Mouse (Mus musculus): ENCODE measurements at regions not wholly inside any gene's neighbourhood (a gene's known extent, or its start where the extent isn't known, plus 50 kb on each side); places are given as distances from the start of the nearest gene placed in this dataset.

DNA sequence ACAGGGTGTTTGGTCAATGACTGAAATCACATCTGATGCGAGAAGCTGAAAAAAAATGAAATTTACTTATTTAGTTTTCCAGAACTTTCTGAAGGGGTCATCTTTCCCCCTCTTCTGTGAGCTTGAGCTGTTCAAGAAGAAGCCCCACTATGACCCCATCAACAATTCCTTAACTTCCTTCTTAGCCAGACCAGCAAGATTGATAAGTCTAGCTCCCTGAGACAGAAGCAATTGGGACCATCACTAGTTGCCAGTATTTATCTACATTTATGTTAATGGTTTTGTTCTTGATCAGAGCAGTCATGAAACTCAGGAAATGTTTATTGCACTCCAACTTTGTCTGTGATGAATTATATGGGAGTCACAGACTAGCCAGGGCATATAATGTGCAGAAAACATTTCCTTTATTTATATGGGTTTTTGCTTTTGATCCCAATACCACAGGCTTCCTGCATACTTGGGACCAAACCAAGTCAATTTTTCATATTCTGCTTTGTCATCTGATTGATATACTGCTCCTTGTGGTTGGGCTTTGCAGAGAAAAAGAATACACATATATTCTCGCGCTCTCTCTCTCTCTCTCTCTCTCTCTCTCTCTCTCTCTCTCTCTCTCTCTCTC is 645.5 kb upstream of the Cdh11 start:
- no peak for DNase-seq (ENCODE audit: low spot score in 2 of 2)

DNA sequence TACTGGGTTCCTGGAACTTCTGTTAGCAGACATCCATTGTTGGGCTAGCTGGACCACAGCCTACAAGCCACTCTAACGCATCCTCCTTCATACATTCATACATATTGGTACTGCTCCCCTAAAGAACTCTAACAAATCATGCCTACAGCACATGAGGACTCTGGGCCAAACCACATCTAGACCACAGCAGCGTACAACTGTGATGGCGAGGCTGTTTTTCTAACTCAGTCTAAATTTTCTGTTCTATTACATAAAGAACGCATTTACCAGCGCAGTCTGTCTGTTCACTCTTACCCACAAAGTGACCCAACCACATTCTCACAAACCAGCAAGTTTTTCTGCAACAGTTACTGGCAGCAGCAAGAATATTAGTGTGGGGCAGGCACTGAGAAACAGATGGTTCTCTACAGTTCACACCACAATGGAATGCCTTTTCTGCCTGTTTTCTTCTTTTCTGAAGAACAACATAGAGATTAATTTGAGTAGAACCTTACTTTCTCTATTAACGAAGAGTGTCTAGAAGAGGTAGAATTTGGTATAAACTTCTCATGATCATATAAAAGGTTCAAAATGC is 648.2 kb upstream of the Cdh11 start:
- DNase-seq (ENCODE audit: low spot score in 2 of 2), result no peak

DNA sequence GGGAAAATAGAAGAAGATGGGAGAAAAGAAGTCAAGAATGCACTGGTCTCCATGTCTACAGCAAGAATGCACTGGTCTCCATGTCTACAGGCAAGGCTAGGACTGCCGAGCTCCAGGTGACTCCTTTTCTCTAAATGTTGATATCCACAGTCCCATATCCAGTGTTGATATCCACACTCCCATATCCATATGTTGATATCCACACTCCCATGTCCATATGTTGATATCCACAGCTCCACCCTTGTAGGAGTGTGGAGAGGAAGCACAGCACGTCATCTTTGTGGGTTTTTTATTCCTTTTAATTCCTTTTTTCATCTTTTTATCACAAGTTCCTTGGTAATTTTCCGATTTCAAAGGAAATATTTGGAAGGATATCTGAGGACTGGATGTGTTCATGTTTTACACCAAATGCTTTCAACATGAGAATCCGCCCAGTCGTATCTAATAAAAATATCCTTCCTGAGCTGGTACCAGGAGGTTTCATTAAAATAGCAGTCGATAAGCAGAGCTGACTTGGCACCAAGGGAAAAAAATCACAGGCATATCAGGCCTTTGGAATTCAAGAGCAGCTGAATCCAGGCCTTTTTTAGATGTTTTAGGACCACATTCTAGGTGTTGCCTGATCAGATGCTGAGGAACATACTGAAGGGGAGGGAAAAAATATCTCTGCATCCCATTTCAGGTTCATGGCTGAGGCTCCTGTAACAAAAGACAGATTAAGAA is 653.7 kb upstream of the Cdh11 start:
- no peak for DNase-seq (ENCODE audit: low spot score in 2 of 2)

DNA sequence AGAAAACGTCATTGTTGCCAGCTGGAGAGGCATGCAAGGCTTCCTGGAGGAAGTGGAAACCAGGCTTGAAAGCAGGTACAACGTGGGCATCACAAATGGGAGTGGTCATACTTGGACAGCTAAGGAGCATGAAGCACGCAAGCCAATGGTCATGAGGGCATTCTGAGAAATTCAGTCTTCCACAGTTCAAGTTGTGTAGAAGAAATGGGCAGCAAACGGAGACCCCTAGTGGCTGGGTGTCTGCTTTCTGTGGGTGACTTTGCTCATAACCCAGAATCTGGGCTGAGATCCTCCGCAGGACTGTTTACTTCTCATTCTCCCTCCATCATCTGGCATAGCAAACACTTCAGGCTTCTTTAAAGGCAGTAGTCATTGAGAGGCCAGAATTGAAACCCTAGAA is 655.7 kb upstream of the Cdh11 start:
- no peak for DNase-seq (ENCODE audit: low spot score in 2 of 2)

DNA sequence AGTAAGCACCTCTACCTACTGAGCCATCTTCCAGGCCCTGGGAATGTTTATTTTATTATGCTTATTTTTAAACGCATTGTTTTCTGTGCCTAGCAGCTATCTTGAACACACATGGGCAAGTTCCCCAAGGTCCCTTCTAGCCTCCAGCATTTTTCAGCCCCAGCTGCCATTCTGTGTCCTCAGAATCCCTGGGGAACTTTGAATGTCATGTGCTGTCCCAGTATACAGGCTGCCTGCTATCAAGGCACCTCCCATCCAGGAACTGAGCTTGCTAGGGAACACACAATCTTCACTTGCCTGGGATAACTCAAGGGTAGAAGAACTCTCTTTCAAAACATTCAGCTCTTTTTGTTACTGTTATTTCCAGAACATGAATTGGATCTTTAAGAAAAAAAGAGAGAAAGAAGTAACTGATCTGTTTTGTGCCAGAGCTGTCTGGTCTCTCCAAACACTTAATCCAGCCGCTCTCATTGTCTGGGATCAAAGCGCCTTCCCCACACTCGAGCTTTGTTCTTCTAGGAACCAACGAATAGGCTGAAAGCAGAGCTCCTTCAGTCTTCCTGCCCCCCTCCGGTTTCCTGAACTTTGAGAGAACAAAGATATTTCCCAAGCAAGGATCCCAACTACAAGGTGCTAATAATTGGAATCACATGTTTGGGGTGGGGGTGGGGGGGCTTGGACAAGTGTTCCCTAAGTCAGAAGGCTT is 657.1 kb upstream of the Cdh11 start:
- no peak for DNase-seq (ENCODE audit: low spot score in 2 of 2)

DNA sequence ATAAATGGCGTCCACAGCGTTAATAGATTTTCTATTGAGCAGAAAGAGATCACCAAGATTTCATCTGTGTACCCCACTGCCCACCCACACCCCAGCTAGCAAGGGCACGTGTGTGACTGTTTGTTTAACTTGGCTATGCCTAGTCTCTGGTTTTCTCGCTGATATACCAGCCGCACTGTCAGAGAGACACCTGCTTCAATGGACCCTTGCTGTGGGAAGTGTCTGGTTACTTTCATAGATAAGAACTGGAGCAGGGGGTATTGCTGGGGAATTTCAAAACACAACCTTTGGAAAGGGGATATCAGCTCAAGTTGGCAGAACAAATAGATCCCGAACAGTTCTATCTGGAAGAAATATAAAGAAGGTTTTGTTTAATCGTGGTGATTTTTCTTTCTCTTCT is 656.8 kb upstream of the Cdh5 start:
- DNase-seq (ENCODE audit: low spot score in 2 of 2), result no peak

DNA sequence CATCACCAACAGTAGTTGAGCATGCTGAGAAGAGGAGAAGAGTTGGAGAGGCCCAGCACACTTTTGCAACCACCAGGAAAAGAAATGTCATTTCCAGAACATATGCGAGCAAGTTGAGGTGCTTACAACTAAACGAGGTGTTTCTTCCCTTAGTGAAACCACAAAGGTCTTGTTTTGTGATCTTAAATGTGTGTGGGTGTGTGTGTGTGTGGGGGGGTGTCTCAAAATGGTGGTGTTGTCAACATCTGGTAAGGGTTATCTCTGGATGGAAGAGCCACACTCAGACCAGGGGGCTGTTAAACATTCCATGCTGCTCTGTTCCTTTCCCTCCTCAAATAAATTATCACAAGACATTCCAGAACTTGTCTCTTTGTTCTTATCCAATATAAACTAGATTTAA is 656.0 kb upstream of the Cdh5 start:
- no peak for DNase-seq (ENCODE audit: low spot score in 2 of 2)

DNA sequence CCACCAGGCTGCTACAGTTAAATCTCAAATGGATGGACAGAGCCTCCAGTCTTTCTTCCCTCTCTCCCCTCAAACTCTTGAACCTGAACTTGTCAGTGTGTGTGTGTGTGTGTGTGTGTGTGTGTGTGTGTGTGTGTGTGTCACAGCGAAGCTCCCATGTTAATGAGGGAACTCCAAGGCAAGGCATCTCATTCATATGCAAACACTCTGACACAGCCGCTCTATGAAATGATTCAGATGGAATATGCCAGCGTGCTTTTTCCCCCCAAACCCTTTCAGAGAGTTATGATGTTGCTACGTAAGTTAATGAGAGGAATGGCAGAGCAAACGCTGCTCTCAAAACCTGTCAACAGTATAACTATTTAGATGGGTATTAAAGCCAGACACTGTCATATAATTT is 653.5 kb upstream of the Cdh5 start:
- DNase-seq (ENCODE audit: low spot score in 2 of 2), result no peak

DNA sequence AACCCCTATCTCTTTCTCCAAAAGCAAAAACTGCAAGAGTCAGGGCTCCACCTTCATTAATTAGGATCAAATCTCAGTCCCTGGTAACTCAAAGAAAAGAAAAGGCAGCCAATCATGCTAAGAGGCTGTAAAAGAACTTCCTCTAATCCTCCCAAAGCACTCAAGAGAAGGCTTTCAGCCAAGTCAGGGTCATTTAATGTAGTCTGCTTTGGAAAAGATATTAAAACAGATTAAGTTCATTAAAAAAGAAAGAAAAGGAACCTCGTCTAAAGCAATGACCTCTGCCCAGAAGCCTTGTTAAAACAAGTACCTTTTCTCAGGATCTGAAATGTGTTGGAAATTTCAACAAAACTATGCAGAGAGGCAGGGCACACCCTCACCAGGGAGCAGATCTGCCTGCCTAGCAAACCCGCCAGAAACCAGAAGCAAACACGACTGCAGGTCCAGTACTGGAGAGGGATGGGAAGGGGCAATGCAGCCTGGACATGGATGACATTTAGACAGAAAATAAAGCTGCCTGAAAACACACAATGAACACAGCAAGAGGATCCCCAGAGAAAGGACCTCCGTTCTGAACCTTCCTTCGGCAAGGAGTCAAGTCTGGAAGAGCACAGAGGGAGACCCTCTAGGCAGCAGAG is 649.9 kb upstream of the Cdh5 start:
- DNase-seq (ENCODE audit: low spot score in 2 of 2), result no peak

DNA sequence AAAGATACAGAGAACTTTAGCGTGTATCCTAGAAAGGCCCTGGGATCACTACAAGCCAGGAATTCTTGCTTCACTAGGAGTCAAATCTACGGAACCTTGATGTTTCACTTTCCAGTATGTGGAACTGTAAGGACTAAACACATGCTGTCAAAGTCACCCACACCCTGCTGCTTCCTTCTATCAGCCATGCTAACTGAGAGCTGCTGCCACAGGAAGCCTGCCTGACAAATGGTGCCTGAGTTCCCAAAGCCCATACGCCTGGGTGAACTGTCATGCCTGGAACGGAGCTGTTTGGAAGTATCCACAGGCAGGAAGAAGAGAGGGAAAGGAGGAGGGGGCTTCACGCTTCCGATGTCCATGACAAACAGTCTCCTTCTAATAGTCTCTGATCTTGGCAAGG is 644.2 kb upstream of the Cdh5 start:
- DNase-seq (ENCODE audit: low spot score in 2 of 2), result no peak

DNA sequence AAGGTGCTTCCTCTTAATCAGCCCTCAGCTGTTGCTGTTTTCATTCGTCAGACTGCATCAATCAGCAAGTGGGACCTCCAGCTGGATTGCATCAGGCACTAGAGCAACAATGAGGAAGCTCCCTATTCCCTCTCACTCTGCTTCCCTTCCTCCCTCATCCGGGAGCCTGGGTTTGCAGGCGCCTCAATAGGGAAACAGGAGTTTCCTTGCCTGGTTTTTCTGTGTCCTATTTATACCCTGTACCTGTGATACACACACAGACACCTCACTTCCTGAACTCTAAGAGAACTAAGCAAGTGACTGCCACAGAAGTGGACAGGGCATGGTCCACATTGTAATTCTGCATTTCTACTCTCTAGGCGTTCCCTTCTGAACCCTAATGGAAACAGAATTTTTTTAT is 637.9 kb upstream of the Cdh5 start:
- no peak for DNase-seq (ENCODE audit: low spot score in 2 of 2)

DNA sequence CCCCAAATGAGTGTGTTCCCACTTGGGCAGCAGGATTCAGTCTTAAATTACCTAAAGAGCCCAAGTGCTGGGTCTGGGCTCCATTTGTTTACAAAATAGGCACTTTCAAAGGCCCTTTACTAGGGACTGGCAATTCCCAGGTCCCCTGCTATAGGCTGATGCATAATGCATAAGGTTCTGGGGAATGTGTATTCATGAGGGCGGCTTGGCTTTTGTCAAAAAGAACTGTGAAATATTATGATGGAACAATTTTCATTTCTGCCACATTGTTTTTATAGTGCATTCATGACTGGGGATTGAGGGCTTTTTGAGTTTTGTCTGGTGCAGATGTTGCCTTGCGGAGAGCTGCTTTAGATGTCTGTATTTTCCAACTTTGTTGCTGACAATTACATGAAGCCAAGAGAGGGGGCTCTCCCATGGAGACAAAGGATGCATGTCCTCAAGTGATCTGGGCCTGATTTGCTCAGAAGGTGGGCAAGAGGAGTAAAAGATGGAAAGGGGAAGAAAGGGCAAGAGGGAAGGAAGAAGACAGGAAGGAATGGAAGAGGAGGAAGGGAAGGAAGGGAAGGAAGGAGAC is 636.6 kb upstream of the Cdh5 start:
- DNase-seq (ENCODE audit: low spot score in 2 of 2), result no peak

DNA sequence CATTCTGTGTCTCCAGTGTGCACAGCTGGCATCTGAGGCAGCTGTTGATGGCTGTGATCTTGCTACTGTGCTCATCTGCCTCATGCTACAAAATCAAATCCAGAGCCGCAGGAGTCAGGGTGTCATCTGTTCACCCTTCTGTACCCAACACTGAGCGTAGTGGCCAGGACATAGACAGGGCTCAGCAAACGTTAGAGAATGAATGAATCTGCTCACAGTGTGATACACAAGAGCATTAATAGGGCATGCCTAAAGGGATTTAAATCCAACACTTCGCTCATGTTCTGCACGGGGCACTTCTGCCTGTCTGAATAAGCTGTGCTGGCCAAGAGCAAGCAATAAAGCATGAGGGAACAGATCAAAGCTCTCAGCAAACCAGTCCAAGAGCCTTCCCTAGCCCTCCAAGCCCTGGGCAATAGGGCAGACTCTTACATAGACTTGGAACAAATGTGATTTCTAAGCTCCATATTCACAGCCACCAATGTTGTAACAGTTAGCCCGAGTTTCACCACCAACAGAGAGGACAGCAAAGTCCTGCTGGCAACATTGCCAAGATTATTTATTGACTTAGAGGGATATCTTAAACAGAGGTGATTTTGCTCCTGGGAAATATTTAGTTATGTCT is 633.8 kb upstream of the Cdh5 start:
- no peak for DNase-seq (ENCODE audit: low spot score in 2 of 2)

DNA sequence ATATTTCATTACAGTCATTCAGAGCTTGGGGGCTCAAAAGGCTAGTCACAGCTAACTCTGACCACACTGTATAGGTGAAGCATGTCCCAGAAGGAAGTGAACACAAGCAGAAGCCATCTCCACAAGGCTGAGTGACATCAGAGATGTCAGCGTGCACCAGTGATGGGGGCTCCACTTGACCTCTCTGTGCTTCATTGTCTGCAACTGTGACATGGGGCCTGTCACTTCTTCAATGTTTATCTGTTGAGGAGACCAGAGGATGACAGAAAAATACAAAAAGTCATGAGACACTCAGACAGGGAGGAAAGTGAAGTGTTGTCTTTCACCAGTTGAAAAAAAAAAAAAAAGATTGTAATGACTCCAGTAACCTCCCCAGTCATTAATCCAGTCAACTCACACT is 632.4 kb upstream of the Cdh5 start:
- no peak for DNase-seq (ENCODE audit: low spot score in 2 of 2)

DNA sequence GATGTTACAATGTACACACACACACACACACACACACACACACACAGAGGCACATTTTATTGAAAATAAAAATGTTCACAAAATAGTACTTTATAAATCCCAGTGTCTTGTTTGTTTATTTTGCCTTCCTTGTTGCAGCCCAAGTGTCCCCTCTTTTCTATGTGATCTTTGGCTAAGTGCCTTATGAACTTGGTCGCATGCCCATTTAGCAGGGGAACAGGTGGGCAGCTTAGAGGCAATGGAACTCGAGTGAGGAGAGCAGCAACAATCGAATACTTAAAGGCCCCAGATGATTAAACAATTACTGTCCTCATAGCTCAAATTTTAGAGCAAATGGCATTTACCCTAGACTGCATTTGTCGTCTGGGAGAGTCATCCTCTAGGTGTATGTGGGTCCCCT is 631.1 kb upstream of the Cdh5 start:
- no peak for DNase-seq (ENCODE audit: low spot score in 2 of 2)

DNA sequence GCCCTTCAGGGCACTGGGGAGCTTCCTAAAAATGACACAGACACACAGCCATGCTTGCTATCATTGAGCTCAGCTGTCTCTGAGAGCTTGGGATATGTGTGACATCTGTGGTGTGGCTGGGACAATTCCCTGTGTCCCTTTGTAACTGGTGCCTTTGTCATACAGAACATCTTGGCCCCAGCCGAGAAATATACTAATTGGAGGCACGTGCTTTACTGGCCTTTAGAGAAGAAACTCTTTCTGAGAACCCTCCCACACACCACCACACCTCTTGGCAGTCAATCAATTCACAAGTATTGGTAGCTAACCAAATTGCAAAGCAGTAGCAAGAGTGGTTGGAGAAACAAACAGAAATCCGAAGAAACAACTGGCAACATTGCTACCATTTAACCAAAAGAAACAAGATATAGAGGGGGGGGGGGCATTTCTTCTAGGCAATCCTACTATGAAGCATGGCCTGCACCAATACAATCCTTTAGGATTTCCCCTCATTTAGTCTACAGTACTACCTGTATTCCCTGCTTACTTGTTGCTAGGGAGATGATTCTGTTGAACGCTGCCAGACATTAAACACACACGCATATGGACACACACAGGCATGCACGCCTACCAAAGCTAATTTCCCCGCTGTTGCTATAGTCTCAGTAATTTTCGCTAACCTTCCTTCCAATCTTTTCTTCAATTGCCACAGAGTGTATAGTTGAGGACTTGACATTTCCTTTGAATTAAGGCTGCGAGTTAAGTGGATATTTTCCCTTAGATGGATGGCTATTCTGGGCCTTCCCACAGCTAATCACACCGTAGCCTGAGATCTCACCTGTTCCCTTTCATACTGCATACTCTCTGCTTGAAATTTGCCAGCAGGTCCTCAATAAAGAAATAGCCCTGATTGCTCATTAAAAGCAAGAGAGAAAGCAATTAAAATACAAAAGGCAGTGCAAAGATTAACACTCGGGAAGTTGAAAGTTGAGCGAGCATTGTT is 625.3 kb upstream of the Cdh5 start:
- no peak for DNase-seq (ENCODE audit: low spot score in 2 of 2)

DNA sequence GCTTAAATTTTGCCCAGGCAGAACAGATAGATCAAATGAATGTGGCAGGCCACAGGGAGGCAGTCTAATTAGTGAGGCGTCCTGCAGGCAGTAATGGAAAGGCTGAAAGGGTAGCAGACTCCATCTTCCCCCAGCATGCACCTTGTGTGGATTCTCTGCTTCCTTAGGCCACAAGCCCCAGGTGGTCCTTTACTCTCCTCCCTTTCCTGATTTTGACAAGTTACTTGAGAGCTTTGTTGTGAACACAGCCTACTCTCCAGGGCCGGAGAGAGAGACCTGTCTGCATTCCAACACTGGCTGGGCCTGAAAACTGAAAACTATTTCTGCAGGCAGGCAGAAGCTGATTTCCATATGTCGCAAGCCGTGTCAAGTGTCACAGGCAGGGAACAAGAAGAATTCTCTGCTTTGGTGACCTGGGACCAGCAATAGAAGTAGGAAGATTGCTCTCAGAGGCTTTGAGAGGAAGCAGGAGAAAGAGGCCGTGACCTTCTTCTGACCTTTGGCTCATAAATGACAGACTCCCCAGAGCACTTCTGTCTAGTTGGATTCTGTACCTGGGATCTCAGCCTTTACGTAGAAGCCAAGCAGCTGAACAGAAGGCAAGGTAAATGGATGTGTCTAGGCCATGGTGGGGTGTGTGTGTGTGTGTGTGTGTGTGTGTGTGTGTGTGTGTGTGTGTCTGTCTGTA is 619.2 kb upstream of the Cdh5 start:
- DNase-seq (ENCODE audit: low spot score in 2 of 2), result no peak

DNA sequence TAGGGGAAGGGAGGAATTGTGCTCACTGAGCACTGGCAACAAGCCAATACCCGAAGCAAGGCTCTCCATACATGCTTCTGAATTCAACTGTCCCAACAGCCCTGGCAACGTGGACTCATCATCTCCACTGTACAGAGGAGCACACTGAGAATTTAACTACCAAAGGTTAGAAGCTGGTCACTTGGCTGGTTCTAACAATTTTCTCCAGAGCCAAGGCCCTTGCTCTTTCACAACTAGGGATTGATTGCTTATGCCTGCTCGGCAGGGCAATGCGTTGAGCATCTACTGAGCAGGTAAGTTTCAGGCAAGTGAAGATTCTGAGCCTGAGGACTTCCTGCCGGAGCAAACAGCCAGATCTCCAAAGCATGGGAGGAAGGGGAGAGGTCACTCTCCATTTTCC is 616.0 kb upstream of the Cdh5 start:
- no peak for DNase-seq (ENCODE audit: low spot score in 2 of 2)

DNA sequence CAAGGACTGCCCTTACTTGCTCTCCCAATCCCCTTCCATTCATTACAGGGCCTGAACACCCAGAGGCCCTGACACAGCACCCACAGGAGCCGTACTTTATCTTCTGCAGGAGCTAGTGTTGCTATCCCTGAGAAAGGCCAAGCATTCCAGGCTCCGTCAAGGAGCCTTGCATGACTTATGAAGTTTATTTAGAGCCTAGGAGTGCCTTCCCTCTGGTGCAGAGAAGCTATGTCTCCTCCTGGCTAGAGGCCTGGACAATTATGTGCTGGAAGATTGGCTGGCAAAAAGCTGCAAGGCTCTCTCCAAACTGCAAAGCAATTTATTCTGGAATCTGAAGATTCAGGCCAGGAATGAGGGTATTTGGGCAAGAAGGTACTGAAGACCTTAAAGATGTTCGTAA is 612.0 kb upstream of the Cdh5 start:
- DNase-seq (ENCODE audit: low spot score in 2 of 2), result no peak
